Mouse (Mus musculus) lung, embryonic 16.5 days (tissue): ENCODE data around the gene Slc6a11. TPM values are rescaled to one million over a fixed set of nuclear protein-coding genes. Genes with fewer than 3 reads are reported as not detected.

ENCODE experiments used
- ATAC-seq: fragments of 200-750 bp; cut with Nextera tagmentation; 2 replicates; pipeline ENCODE4 v1.8.0; 2017; ENCODE audit warnings: low read depth, mild to moderate bottlenecking, moderate library complexity
- H3K27ac ChIP-seq: fragments of 300-500 bp; sonication (generic); 2 replicates; pipeline ENCODE4 v1.5.1; 2014; ENCODE audit warnings: mild to moderate bottlenecking, control low read depth, low read length
- H3K27me3 ChIP-seq: fragments of 300-500 bp; sonication (generic); 2 replicates; pipeline ENCODE4 v1.6.1; 2014; ENCODE audit warnings: low read depth, low read length, mixed read lengths; ENCODE audit not compliant: control insufficient read depth, insufficient read depth
- H3K36me3 ChIP-seq: fragments of 300-500 bp; sonication (generic); 2 replicates; pipeline ENCODE4 v1.6.1; 2014; ENCODE audit warnings: low read length; ENCODE audit not compliant: control insufficient read depth, insufficient read depth
- H3K4me1 ChIP-seq: fragments of 300-500 bp; sonication (generic); replicated peaks from 2 replicates; pipeline ENCODE4 v1.6.1; 2014; ENCODE audit warnings: low read length, mixed read lengths; ENCODE audit not compliant: control insufficient read depth, insufficient read depth
- H3K4me2 ChIP-seq: fragments of 300-500 bp; sonication (generic); 2 replicates; pipeline ENCODE4 v1.6.1; 2014; ENCODE audit warnings: low read depth, low read length, control low read depth
- H3K4me3 ChIP-seq: fragments of 300-500 bp; sonication (generic); 2 replicates; pipeline ENCODE4 v1.5.1; 2014; ENCODE audit warnings: mild to moderate bottlenecking, low read length, control low read depth
- H3K9ac ChIP-seq: fragments of 300-500 bp; sonication (generic); 2 replicates; pipeline ENCODE4 v1.6.1; 2014; ENCODE audit warnings: low read length, control low read depth
- H3K9me3 ChIP-seq: fragments of 300-500 bp; sonication (generic); 2 replicates; pipeline ENCODE4 v1.6.1; 2016; ENCODE audit warnings: low read length; ENCODE audit not compliant: control insufficient read depth
- WGBS: fragments of 180-500 bp; shearing (Covaris S2); extraction: QIAGEN DNeasy Blood & Tissue Kit; methylation state at CpG from one replicate; pipeline ENCODE4 v1.1.7; 2014; 5-methylcytosine and 5-hydroxymethylcytosine counted together
- polyA plus RNA-seq: library from polyadenylated mRNA; unstranded; fragments of >200 nt; fragmentation: Nextera tagmentation; extraction: Ambion mirVana; gene quantifications from 2 replicates; pipeline ENCODE4 v1.2.1, GENCODE M21; 2015

The Slc6a11 gene
- polyA plus RNA-seq, 1 experiment from 2014 or later: 0.08 TPM

GRCm38 (mm10) chr6:114199200-114199845 is 68.3 kb downstream of the Slc6a11 start:
- Histone ChIP-seq H3K9me3 (no peaks in the 10 kb centered on the region), H3K4me2 (no peak overlapping the region), H3K4me1 (no peaks in the 10 kb centered on the region), H3K9ac (no peak overlapping the region), H3K4me3 (no peak overlapping the region), H3K27me3 (no peaks in the 10 kb centered on the region; the same call in 1 of the 2 replicates), H3K36me3 (no peaks in the 10 kb centered on the region), H3K27ac (no peak overlapping the region)
- WGBS: 49% methylated on average over 9 of the region's 9 CpGs
- no peak for ATAC-seq

GRCm38 (mm10) chr6:114204557-114204956 is 73.5 kb downstream of the Slc6a11 start:
- H3K27ac ChIP-seq: no peak overlapping the region
- H3K4me3 ChIP-seq: no peak overlapping the region
- 65% methylated on average over 3 of the region's 3 CpGs for WGBS
- no peaks in the 10 kb centered on the region for H3K9me3 ChIP-seq
- H3K4me2 ChIP-seq: no peak overlapping the region
- no peak overlapping the region for H3K9ac ChIP-seq
- H3K36me3 ChIP-seq: no peaks in the 10 kb centered on the region
- H3K27me3 ChIP-seq: no peaks in the 10 kb centered on the region
- no peaks in the 10 kb centered on the region for H3K4me1 ChIP-seq
- ATAC-seq: no peak

GRCm38 (mm10) chr6:114208296-114208695 is 77.3 kb downstream of the Slc6a11 start:
- no peaks in the 10 kb centered on the region for H3K27me3 ChIP-seq
- no peak overlapping the region for H3K9ac ChIP-seq
- no peak overlapping the region for H3K4me3 ChIP-seq
- no peak overlapping the region for H3K27ac ChIP-seq
- no peak overlapping the region for H3K4me2 ChIP-seq
- no peaks in the 10 kb centered on the region for H3K9me3 ChIP-seq
- no peaks in the 10 kb centered on the region for H3K36me3 ChIP-seq
- no peaks in the 10 kb centered on the region for H3K4me1 ChIP-seq
- 87% methylated on average over 2 of the region's 2 CpGs for WGBS
- no peak for ATAC-seq

GRCm38 (mm10) chr6:114214393-114214792 is 83.4 kb downstream of the Slc6a11 start:
- no peaks in the 10 kb centered on the region for H3K9me3 ChIP-seq
- H3K27ac ChIP-seq: no peak overlapping the region
- 53% methylated on average over 4 of the region's 4 CpGs for WGBS
- ATAC-seq: no peak
- no peaks in the 10 kb centered on the region for H3K27me3 ChIP-seq
- no peak overlapping the region for H3K4me3 ChIP-seq
- H3K36me3 ChIP-seq: no peaks in the 10 kb centered on the region
- H3K4me1 ChIP-seq: no peaks in the 10 kb centered on the region
- H3K9ac ChIP-seq: no peak overlapping the region
- no peak overlapping the region for H3K4me2 ChIP-seq

- Histone ChIP-seq H3K4me1 (no peaks in the 10 kb centered on the region), H3K9me3 (no peaks in the 10 kb centered on the region), H3K9ac (no peak overlapping the region), H3K27ac (no peak overlapping the region), H3K4me3 (no peak overlapping the region), H3K27me3 (no peaks in the 10 kb centered on the region), H3K4me2 (no peak overlapping the region), H3K36me3 (no peaks in the 10 kb centered on the region)
- WGBS: 51% methylated on average over 13 of the region's 13 CpGs
- no peak for ATAC-seq
These were observed 85.8 kb downstream of the Slc6a11 start for GRCm38 (mm10) chr6:114216741-114217414.

GRCm38 (mm10) chr6:114224399-114224798 is 93.4 kb downstream of the Slc6a11 start:
- H3K36me3 ChIP-seq: no peaks in the 10 kb centered on the region
- no peaks in the 10 kb centered on the region for H3K4me1 ChIP-seq
- no peak overlapping the region for H3K27ac ChIP-seq
- H3K4me2 ChIP-seq: no peak overlapping the region
- H3K4me3 ChIP-seq: no peak overlapping the region
- no peaks in the 10 kb centered on the region for H3K9me3 ChIP-seq
- H3K27me3 ChIP-seq: no peaks in the 10 kb centered on the region
- H3K9ac ChIP-seq: no peak overlapping the region
- 16% methylated on average over 4 of the region's 4 CpGs for WGBS
- ATAC-seq: no peak

GRCm38 (mm10) chr6:114227378-114227777 is 96.3 kb downstream of the Slc6a11 start:
- H3K4me2 ChIP-seq: no peak overlapping the region
- ATAC-seq: no peak
- WGBS: 0% methylated on average over 2 of the region's 2 CpGs

GRCm38 (mm10) chr6:114228196-114228595 is 97.2 kb downstream of the Slc6a11 start:
- Histone ChIP-seq H3K4me1 (no peaks in the 10 kb centered on the region), H3K4me3 (no peak overlapping the region), H3K27ac (no peak overlapping the region), H3K9me3 (no peaks in the 10 kb centered on the region), H3K4me2 (no peak overlapping the region), H3K36me3 (no peaks in the 10 kb centered on the region), H3K9ac (no peak overlapping the region), H3K27me3 (no peaks in the 10 kb centered on the region)
- 63% methylated on average over 3 of the region's 3 CpGs for WGBS
- ATAC-seq: no peak

More at GRCm38 (mm10) chr6:114227378-114227777, 96.3 kb downstream of the Slc6a11 start:
- H3K36me3 ChIP-seq: no peaks in the 10 kb centered on the region
- no peak overlapping the region for H3K27ac ChIP-seq
- no peak overlapping the region for H3K4me3 ChIP-seq
- H3K9ac ChIP-seq: no peak overlapping the region
- no peaks in the 10 kb centered on the region for H3K27me3 ChIP-seq
- H3K4me1 ChIP-seq: no peaks in the 10 kb centered on the region
- H3K9me3 ChIP-seq: no peaks in the 10 kb centered on the region

- Histone ChIP-seq H3K27me3 (no peaks in the 10 kb centered on the region; the same call in 1 of the 2 replicates), H3K9me3 (no peaks in the 10 kb centered on the region), H3K4me3 (no peak overlapping the region), H3K4me2 (no peak overlapping the region), H3K9ac (no peak overlapping the region), H3K27ac (no peak overlapping the region), H3K36me3 (no peaks in the 10 kb centered on the region), H3K4me1 (no peaks in the 10 kb centered on the region)
- 28% methylated on average over 5 of the region's 6 CpGs for WGBS
- no peak for ATAC-seq
These were observed 108.0 kb downstream of the Slc6a11 start for GRCm38 (mm10) chr6:114238892-114239644.
